Mouse (Mus musculus) left cerebral cortex, adult 2 months (tissue): ENCODE data around the gene Hmgcr. TPM values are rescaled to one million over a fixed set of nuclear protein-coding genes. Genes with fewer than 3 reads are reported as not detected.

Experiments
- DNase-seq, 2 experiments: peaks; one replicate each; pipeline ENCODE4 v3.0.0; 2021 to 2022; ENCODE audit warnings: low spot score in 2 of 2, mixed read lengths in 1 of 2; ENCODE audit errors: extremely low spot score in 1 of 2
- H3K27ac ChIP-seq: fragments of 200-600 bp; 2 replicates; pipeline ENCODE4 v1.8.1; 2022
- H3K4me3 ChIP-seq: fragments of 200-600 bp; 2 replicates; pipeline ENCODE4 v1.8.1; 2022
- CTCF ChIP-seq: fragments of 200-600 bp; IDR thresholded peaks from 2 replicates; pipeline ENCODE4 v1.8.1; 2022; ENCODE audit warnings: antibody characterized with exemption, mild to moderate bottlenecking, moderate library complexity
- intact Hi-C: fragments of 180-260 bp; cut with DNase I; formaldehyde crosslinking; loops from one replicate; pipeline ENCODE4 v1.15.1; 2025
- total RNA-seq, 2 experiments: library from RNA; stranded (reverse); gene quantifications; 2 replicates each; pipeline ENCODE4 v1.2.3; 2021

Hmgcr gene
- total RNA-seq, 2 experiments from 2014 or later = 157 to 159 TPM

DNA sequence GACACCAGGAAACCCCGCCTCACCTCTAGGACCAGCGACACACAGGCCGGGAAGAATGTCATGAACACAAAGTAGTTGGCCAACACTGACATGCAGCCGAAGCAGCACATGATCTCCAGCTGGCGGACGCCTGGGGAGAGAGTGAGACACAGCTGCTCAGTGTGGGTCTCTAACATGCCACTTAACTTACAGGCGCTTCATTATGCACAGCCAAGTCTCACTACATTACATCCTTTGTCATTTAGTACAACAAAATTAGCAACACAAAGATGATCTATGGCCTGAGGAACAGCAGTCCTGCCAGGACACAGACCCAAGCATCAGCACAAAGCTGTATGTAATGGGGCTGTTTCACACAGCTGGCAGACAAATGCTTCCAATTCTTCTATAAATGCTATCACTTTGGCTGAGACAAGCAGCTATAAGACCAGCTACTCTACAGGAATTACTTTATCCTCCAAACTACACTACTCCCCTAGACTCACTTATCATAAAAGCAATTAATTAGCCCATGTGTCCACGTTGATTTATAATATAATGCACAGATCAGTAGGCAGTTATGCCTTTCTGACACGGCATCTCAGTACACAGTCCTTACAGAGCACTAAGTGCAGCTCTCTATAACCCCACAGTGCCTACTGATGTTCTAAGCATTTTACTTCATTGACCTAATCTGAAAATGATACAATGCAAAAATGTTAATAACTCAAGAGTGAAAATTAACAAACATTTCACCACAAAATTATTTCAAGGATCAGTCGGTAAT, 10.5 kb downstream of the Hmgcr start:
- intact Hi-C loops = no loop called here
- Histone ChIP-seq H3K27ac (no peak overlapping the region), H3K4me3 (no peak overlapping the region)
- no peak for TF ChIP-seq CTCF
- DNase-seq = no peak

DNA sequence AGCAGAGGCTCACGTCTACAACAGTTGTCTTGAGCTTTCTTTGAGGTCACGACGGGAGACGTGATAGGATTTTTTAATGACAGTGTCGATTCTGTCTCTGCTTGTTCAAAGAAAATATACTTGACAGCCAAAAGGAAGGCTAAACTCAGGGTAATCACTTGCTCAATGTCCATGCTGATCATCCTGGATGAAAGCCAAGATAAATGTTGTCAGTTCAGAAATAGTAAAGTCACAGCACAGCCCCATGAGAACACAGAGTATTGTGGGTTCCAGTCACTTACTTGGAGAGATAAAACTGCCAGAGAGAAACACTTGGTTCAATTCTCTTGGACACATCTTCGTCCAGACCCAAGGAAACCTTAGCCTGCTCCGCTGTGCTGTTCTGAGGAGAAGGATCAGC, 11.8 kb downstream of the Hmgcr start:
- no peak overlapping the region for H3K27ac ChIP-seq
- H3K4me3 ChIP-seq = no peak overlapping the region
- DNase-seq = no peak
- intact Hi-C loops = loop anchor here (10.0 kb wide), 1 partner anchor 476 kb away; the partner anchor contains the start of genes Gfm2 and Nsa2
- no peak for TF ChIP-seq CTCF

DNA sequence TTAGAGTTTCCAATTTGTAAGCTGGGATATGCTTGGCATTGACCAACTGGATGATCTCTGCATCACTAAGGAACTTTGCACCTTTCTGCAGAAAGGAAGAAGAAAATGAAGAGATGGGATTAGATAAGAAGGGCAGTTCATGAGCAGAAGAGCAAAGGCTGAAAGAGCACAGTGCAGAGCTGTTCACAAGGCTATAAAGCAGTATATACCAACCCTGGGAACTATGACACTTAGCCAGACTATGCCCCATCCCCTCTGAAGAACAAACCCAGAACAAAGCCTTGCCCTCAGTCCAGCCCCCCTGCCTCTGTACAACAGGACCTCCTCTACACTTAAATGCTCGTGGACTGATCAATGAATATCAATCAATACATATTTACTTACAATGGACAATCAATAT, 14.1 kb downstream of the Hmgcr start:
- no peak for DNase-seq
- intact Hi-C loops = loop anchor here (10.0 kb wide), 1 partner anchor 478 kb away; the partner anchor contains the start of genes Gfm2 and Nsa2
- TF ChIP-seq CTCF = no peak
- no peak overlapping the region for H3K4me3 ChIP-seq
- H3K27ac ChIP-seq = no peak overlapping the region

DNA sequence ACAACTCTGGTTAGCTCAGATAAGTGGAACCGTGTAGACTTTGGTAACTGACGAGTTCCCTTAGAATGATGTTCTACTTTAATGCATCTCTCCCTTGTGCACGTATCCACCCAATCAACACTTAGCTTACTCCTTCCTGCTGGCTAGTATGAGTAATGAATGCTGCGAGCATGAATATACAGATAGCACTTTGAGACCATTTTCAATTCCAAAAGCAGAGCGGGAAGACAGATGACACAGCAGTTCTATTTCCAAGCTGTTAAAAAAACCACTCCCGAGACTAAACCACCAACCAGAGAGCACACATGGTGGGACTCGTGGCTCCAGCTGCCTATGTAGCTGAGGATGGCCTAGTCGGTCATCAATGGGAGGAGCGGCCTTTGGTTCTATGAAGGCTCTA, 17.7 kb downstream of the Hmgcr start:
- Histone ChIP-seq H3K27ac (no peak overlapping the region), H3K4me3 (no peak overlapping the region)
- DNase-seq = no peak
- TF ChIP-seq CTCF = no peak
- intact Hi-C loops = loop anchor here (10.0 kb wide), 1 partner anchor 482 kb away; the partner anchor contains the start of genes Gfm2 and Nsa2

DNA sequence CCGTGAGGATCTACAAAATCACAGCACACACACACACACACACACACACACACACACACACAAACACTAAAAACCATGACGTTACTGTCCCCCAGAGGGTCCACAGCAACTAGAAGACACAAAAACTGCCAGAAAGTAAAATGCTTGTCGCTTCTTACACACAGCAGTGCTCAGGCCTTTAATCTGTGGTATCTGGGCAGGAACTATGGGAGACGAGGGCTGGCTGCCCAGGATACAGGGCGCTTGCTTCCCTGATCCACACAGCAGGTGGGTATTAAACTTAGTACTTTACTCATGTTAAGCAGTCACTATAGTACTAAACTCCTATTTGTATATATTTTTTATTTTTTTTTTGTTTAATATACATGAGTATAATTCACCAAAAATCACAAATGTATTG, 24.9 kb downstream of the Hmgcr start:
- H3K4me3 ChIP-seq = no peak overlapping the region
- H3K27ac ChIP-seq = no peak overlapping the region
- no peak for DNase-seq
- TF ChIP-seq CTCF = no peak
- intact Hi-C loops = no loop called here

DNA sequence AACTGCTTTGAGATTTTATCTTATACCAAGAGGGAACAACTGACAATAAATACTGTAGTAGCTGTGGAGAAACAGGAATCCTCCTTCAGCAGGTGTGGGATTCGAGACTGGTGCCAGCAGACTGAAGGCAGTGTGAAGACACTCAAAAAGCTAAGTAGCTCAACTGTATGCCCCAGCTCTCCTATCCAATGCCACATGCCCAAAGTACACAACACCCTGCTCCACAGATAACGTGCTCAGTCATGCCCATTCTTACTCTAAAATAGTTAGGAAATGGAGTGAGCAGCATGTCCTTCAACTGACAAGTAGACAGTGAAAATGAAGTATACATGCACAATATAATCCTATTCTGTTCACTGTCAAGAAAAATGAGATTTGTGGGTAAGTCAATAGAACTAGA, 26.6 kb downstream of the Hmgcr start:
- intact Hi-C loops = no loop called here
- DNase-seq = no peak
- no peak overlapping the region for H3K4me3 ChIP-seq
- no peak overlapping the region for H3K27ac ChIP-seq
- TF ChIP-seq CTCF = no peak

DNA sequence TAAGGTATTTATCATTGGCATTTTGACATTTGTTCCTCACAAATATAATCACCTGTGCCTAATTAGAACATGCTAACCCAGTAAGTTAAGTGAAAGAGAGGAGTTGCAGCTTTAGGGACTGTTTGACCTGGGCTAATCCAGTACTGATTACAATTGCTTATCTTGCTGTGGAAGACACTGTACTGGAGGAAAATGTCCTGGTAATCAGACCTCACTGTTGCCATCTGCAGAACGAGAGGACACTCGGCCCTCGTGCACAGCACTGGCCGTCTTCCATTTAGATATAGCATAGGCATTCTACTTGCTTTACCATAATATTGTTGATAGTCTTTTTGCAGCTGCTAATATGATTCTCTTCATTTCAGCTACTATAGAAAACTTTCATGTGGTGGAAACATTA, 40.3 kb downstream of the Hmgcr start:
- no peak overlapping the region for H3K27ac ChIP-seq
- intact Hi-C loops = no loop called here
- TF ChIP-seq CTCF = no peak
- no peak for DNase-seq
- H3K4me3 ChIP-seq = no peak overlapping the region

DNA sequence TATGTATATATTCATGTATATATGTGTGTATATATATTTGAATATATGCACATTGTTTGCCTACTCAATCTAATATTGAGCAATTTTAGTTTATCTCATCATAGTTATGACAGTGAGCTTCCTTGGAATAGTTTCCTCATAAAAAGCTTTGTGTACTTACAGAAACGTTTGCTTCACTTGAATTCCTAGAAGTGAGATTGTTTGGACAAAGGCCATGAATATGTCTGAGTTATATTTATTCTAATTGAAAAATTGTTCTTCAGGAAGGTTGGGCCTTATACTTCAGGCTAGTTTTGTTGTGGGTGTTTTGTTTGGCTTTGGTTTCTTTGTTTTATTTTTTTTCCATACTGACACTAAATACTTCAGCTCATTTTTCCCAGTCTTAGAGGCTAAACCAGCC, 49.8 kb downstream of the Hmgcr start:
- Histone ChIP-seq H3K4me3 (no peak overlapping the region), H3K27ac (no peak overlapping the region)
- intact Hi-C loops = no loop called here
- TF ChIP-seq CTCF = no peak
- no peak for DNase-seq

DNA sequence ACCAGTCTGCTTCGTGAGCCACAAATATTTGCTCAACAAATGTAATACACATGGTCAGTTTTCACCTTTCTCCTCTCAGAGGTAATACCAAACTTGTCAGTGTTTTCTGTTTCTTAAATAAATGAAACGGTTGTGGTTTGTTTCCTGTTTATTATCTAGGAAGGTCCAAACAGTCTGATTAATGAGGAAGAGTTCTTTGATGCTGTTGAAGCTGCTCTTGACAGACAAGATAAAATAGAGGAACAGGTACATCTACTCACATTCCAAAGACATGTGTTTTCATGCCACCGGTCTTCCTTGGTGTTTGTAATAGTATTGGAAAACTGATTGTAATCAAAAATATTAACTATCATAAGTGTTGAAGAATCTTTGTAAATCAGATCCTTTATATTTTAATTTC, 56.1 kb downstream of the Hmgcr start:
- Histone ChIP-seq H3K27ac (no peak overlapping the region), H3K4me3 (no peak overlapping the region)
- intact Hi-C loops = no loop called here
- no peak for TF ChIP-seq CTCF
- DNase-seq = no peak

DNA sequence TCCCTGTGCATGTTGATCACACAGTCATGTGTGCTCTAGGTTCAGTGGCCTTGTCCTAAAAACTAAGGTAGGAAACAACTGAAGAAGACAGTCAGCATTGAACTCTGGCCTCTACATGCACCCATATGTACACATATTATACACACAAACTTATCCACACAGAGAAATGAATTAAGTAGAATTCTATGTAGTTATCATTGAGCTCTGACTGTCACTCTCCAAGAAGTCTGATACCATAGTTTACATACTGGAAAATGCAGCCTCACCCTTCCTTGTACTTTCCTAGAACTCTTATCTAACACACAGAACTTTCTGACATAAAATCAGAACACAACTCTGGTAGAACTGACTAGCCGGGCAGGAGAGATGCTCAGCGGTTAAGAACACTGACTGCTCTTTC, 66.5 kb downstream of the Hmgcr start:
- intact Hi-C loops = no loop called here
- no peak for DNase-seq
- no peak overlapping the region for H3K27ac ChIP-seq
- TF ChIP-seq CTCF = no peak
- no peak overlapping the region for H3K4me3 ChIP-seq

DNA sequence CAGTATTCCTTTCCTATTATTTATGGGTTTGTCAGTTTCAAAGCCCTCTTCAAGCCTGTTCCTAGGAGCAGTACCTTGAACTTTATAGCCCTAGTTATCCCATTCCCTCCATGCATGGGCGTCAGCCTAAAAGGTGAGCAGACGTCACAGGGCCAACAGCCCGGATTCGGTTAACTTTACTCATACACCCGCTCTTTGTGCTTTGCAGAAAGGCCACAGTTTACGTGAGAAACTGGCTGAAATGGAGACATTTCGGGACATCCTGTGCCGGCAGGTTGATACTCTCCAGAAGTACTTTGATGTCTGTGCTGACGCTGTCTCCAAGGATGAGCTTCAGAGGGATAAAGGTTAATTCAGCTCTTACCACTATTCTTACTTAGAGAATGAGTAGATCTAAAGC, 71.6 kb downstream of the Hmgcr start:
- no peak for TF ChIP-seq CTCF
- Histone ChIP-seq H3K27ac (no peak overlapping the region), H3K4me3 (no peak overlapping the region)
- DNase-seq = no peak
- intact Hi-C loops = no loop called here

Other genes with a start within 250 kb of the Hmgcr start
- under 1 TPM; 0.14 to 0.23 TPM for gene Ankdd1b, start 199.7 kb downstream of the Hmgcr start, total RNA-seq
- gene Gm17622, start 180.2 kb downstream of the Hmgcr start, total RNA-seq = not detected
- gene Polk, start 128.4 kb downstream of the Hmgcr start, total RNA-seq = 10 to 100 TPM; 11.8 to 13.6 TPM
- 10 to 100 TPM; 68.3 to 68.5 TPM for gene Col4a3bp, start 128.3 kb downstream of the Hmgcr start, total RNA-seq
- under 1 TPM in 1 of 2 experiments, not detected in 1; 0.57 TPM for gene Ankrd31, start 77.3 kb upstream of the Hmgcr start, total RNA-seq